Mouse (Mus musculus) limb, embryonic 12.5 days (tissue): ENCODE results near the gene Gm14862. TPM values are rescaled to one million over a fixed set of nuclear protein-coding genes. Genes with fewer than 3 reads are reported as not detected.
"Not testable (repeated sequence)": the region's sequence is repeated elsewhere in the genome, so short reads cannot be mapped to it uniquely, and the experiment has no call there.

Source experiments
- ATAC-seq: fragments of 200-750 bp; cut with Nextera tagmentation; 2 replicates; pipeline ENCODE4 v1.8.0; 2017; ENCODE audit warnings: low read depth, moderate TSS enrichment; ENCODE audit not compliant: insufficient number of reproducible peaks, insufficient read depth, low FRiP score, low TSS enrichment
- H3K27ac ChIP-seq: fragments of 300-500 bp; sonication (generic); 2 replicates; pipeline ENCODE4 v1.5.1; 2016; ENCODE audit warnings: mild to moderate bottlenecking, moderate library complexity
- H3K27me3 ChIP-seq: fragments of 300-500 bp; sonication (generic); 2 replicates; pipeline ENCODE4 v1.6.1; 2016; ENCODE audit warnings: mild to moderate bottlenecking, moderate library complexity
- H3K36me3 ChIP-seq: fragments of 300-500 bp; sonication (generic); 2 replicates; pipeline ENCODE4 v1.6.1; 2016; ENCODE audit warnings: mild to moderate bottlenecking, moderate library complexity
- H3K4me1 ChIP-seq: fragments of 300-500 bp; sonication (generic); replicated peaks from 2 replicates; pipeline ENCODE4 v1.6.1; 2016
- H3K4me2 ChIP-seq: fragments of 300-500 bp; sonication (generic); 2 replicates; pipeline ENCODE4 v1.6.1; 2016; ENCODE audit warnings: mild to moderate bottlenecking, moderate library complexity
- H3K4me3 ChIP-seq: fragments of 300-500 bp; sonication (generic); replicated peaks from 2 replicates; pipeline ENCODE4 v1.5.1; 2016; ENCODE audit warnings: mild to moderate bottlenecking
- H3K9ac ChIP-seq: fragments of 300-500 bp; sonication (generic); replicated peaks from 2 replicates; pipeline ENCODE4 v1.6.1; 2016; ENCODE audit warnings: mild to moderate bottlenecking, moderate library complexity
- H3K9me3 ChIP-seq: fragments of 300-500 bp; sonication (generic); 2 replicates; pipeline ENCODE4 v1.6.1; 2016; ENCODE audit warnings: mild to moderate bottlenecking, moderate library complexity
- WGBS: fragments of 180-500 bp; shearing (Covaris S2); methylation state at CpG from one replicate; pipeline ENCODE4 v1.1.7; 2016; 5-methylcytosine and 5-hydroxymethylcytosine counted together
- polyA plus RNA-seq: library from polyadenylated mRNA; unstranded; fragments of >200 nt; fragmentation: Nextera tagmentation; extraction: Ambion mirVana; gene quantifications from 2 replicates; pipeline ENCODE4 v1.2.1, GENCODE M21; 2016

Gene Gm14862
- polyA plus RNA-seq = not detected in 2 replicates

- ATAC-seq = no peak
Observed at GRCm38 (mm10) chrX:9256766-9257165, at the start of gene Gm14862. Gm14862 (minus strand) TSS chrX:9256899.

GRCm38 (mm10) chrX:9303455-9303854, 46.8 kb upstream of the Gm14862 start:
- WGBS = 68% methylated on average over 1 of the region's 1 CpGs
- ATAC-seq = no peak

More at GRCm38 (mm10) chrX:9256766-9257165, at the start of gene Gm14862:
- H3K36me3 ChIP-seq = no peaks in the 10 kb centered on the region
- WGBS = 77% methylated on average over 5 of the region's 5 CpGs
- H3K9ac ChIP-seq = no peak within 1 kb of the TSS
- no peak within 1 kb of the TSS for H3K4me2 ChIP-seq
- H3K27me3 ChIP-seq = no peaks in the 10 kb centered on the region
- H3K4me1 ChIP-seq = no peaks in the 10 kb centered on the region
- no peak within 1 kb of the TSS for H3K27ac ChIP-seq
- H3K4me3 ChIP-seq = no peak within 1 kb of the TSS
- no peaks in the 10 kb centered on the region for H3K9me3 ChIP-seq

GRCm38 (mm10) chrX:9302791-9303190, 46.1 kb upstream of the Gm14862 start:
- Histone ChIP-seq H3K4me2 (no peak overlapping the region), H3K9ac (no peak overlapping the region), H3K27me3 (no peaks in the 10 kb centered on the region), H3K36me3 (no peaks in the 10 kb centered on the region), H3K9me3 (no peaks in the 10 kb centered on the region), H3K27ac (no peak overlapping the region), H3K4me1 (no peaks in the 10 kb centered on the region), H3K4me3 (no peak overlapping the region)
- no peak for ATAC-seq
- 82% methylated on average over 5 of the region's 5 CpGs for WGBS

More at GRCm38 (mm10) chrX:9303455-9303854, 46.8 kb upstream of the Gm14862 start:
- H3K4me1 ChIP-seq = no peaks in the 10 kb centered on the region
- H3K4me2 ChIP-seq = no peak overlapping the region
- H3K9ac ChIP-seq = no peak overlapping the region
- H3K4me3 ChIP-seq = no peak overlapping the region
- H3K27me3 ChIP-seq = no peaks in the 10 kb centered on the region
- H3K9me3 ChIP-seq = no peaks in the 10 kb centered on the region
- no peaks in the 10 kb centered on the region for H3K36me3 ChIP-seq
- no peak overlapping the region for H3K27ac ChIP-seq

- Histone ChIP-seq H3K27me3 (no peaks in the 10 kb centered on the region), H3K4me1 (no peaks in the 10 kb centered on the region), H3K27ac (no peak overlapping the region), H3K36me3 (no peaks in the 10 kb centered on the region), H3K4me2 (no peak overlapping the region), H3K9ac (no peak overlapping the region), H3K4me3 (no peak overlapping the region), H3K9me3 (no peaks in the 10 kb centered on the region)
- whole genome bisulfite sequencing = 91% methylated on average over 5 of the region's 5 CpGs
- ATAC-seq = no peak
Observed at GRCm38 (mm10) chrX:9298413-9298864, 41.7 kb upstream of the Gm14862 start.

GRCm38 (mm10) chrX:9293140-9293829, 36.6 kb upstream of the Gm14862 start:
- H3K4me1 ChIP-seq, H3K9ac ChIP-seq, H3K4me2 ChIP-seq, H3K27me3 ChIP-seq, H3K36me3 ChIP-seq, ATAC-seq, H3K4me3 ChIP-seq, H3K27ac ChIP-seq, H3K9me3 ChIP-seq: not testable (repeated sequence)
- WGBS = 89% methylated on average over 4 of the region's 4 CpGs

- no CpG with 5 or more reads among the region's 1 CpGs for WGBS
- not testable (repeated sequence) for H3K36me3 ChIP-seq, ATAC-seq, H3K27ac ChIP-seq, H3K9me3 ChIP-seq, H3K4me1 ChIP-seq, H3K9ac ChIP-seq, H3K4me2 ChIP-seq, H3K27me3 ChIP-seq, H3K4me3 ChIP-seq
Observed at GRCm38 (mm10) chrX:9283464-9283863, 26.8 kb upstream of the Gm14862 start, which contains the start of gene H2al1m. H2al1m (plus strand) TSS chrX:9283764.

- WGBS = 68% methylated on average over 8 of the region's 8 CpGs
- H3K4me1 ChIP-seq = no peaks in the 10 kb centered on the region
- H3K27me3 ChIP-seq = peaks cover 9% of the 10 kb centered on the region; the same call in 1 of the 2 replicates
- H3K9ac ChIP-seq = no peak overlapping the region
- no peak overlapping the region for H3K4me3 ChIP-seq
- no peak overlapping the region for H3K27ac ChIP-seq
- no peaks in the 10 kb centered on the region for H3K9me3 ChIP-seq
- no peak for ATAC-seq
- no peak overlapping the region for H3K4me2 ChIP-seq
- H3K36me3 ChIP-seq = no peaks in the 10 kb centered on the region
Observed at GRCm38 (mm10) chrX:9274321-9274720, 17.6 kb upstream of the Gm14862 start.

- Histone ChIP-seq H3K4me2 (peak overlapping the region; percentile 55), H3K27ac (no peak overlapping the region), H3K9me3 (no peaks in the 10 kb centered on the region), H3K9ac (no peak overlapping the region), H3K36me3 (no peaks in the 10 kb centered on the region), H3K27me3 (peaks cover 9% of the 10 kb centered on the region; the same call in 1 of the 2 replicates), H3K4me3 (peak overlapping the region; percentile 59), H3K4me1 (no peaks in the 10 kb centered on the region)
- no peak for ATAC-seq
- 52% methylated on average over 12 of the region's 12 CpGs for WGBS
Observed at GRCm38 (mm10) chrX:9273377-9274002, 16.8 kb upstream of the Gm14862 start.

- Histone ChIP-seq H3K27ac (no peak within 1 kb of the TSS), H3K4me3 (peak within 1 kb of the TSS; percentile 59), H3K27me3 (peaks cover 9% of the 10 kb centered on the region; the same call in 1 of the 2 replicates), H3K9ac (peak within 1 kb of the TSS; percentile 59), H3K36me3 (no peaks in the 10 kb centered on the region), H3K9me3 (no peaks in the 10 kb centered on the region), H3K4me1 (no peaks in the 10 kb centered on the region), H3K4me2 (peak within 1 kb of the TSS; percentile 55)
- WGBS = 15% methylated on average over 52 of the region's 94 CpGs
- peak; percentile 88 for ATAC-seq
Observed at GRCm38 (mm10) chrX:9272460-9273361, 16.0 kb upstream of the Gm14862 start, which contains the start of gene Xk. Xk (plus strand) TSS chrX:9272756.

GRCm38 (mm10) chrX:9271947-9272459, 15.3 kb upstream of the Gm14862 start:
- no peaks in the 10 kb centered on the region for H3K4me1 ChIP-seq
- no peaks in the 10 kb centered on the region for H3K9me3 ChIP-seq
- no peaks in the 10 kb centered on the region for H3K36me3 ChIP-seq
- ATAC-seq = no peak
- H3K9ac ChIP-seq = peak overlapping the region; percentile 59; the same call in 1 of the 2 replicates
- peak overlapping the region; percentile 59 for H3K4me3 ChIP-seq
- H3K27ac ChIP-seq = no peak overlapping the region
- peaks cover 9% of the 10 kb centered on the region; the same call in 1 of the 2 replicates for H3K27me3 ChIP-seq
- peak overlapping the region; percentile 55 for H3K4me2 ChIP-seq
- 21% methylated on average over 8 of the region's 8 CpGs for WGBS
